Mouse (Mus musculus) intestine, embryonic 16.5 days (tissue): ENCODE data around the gene CK137956. TPM values are rescaled to one million over a fixed set of nuclear protein-coding genes. Genes with fewer than 3 reads are reported as not detected.

Experiments used
- ATAC-seq: fragments of 200-750 bp; cut with Nextera tagmentation; 2 replicates; pipeline ENCODE4 v1.8.0; 2017; ENCODE audit warnings: moderate TSS enrichment, moderate library complexity
- H3K27ac ChIP-seq: fragments of 300-500 bp; sonication (generic); 2 replicates; pipeline ENCODE4 v1.5.1; 2014; ENCODE audit warnings: mild to moderate bottlenecking, low read length
- H3K27me3 ChIP-seq: fragments of 300-500 bp; sonication (generic); replicated peaks from 2 replicates; pipeline ENCODE4 v1.6.1; 2014; ENCODE audit warnings: low read length, control low read depth, mixed read lengths; ENCODE audit not compliant: control insufficient read depth, insufficient read depth
- H3K36me3 ChIP-seq: fragments of 300-500 bp; sonication (generic); 2 replicates; pipeline ENCODE4 v1.6.1; 2014; ENCODE audit warnings: low read length, control low read depth; ENCODE audit not compliant: control insufficient read depth, insufficient read depth
- H3K4me1 ChIP-seq: fragments of 300-500 bp; sonication (generic); 2 replicates; pipeline ENCODE4 v1.6.1; 2014; ENCODE audit warnings: low read length, control low read depth, mixed read lengths; ENCODE audit not compliant: control insufficient read depth, insufficient read depth
- H3K4me2 ChIP-seq: fragments of 300-500 bp; sonication (generic); 2 replicates; pipeline ENCODE4 v1.6.1; 2014; ENCODE audit warnings: low read depth, low read length, control low read depth
- H3K4me3 ChIP-seq: fragments of 300-500 bp; sonication (generic); 2 replicates; pipeline ENCODE4 v1.5.1; 2014; ENCODE audit warnings: mild to moderate bottlenecking, low read length
- H3K9ac ChIP-seq: fragments of 300-500 bp; sonication (generic); 2 replicates; pipeline ENCODE4 v1.6.1; 2014; ENCODE audit warnings: low read depth, low read length
- H3K9me3 ChIP-seq: fragments of 300-500 bp; sonication (generic); 2 replicates; pipeline ENCODE4 v1.6.1; 2016; ENCODE audit warnings: low read length, control low read depth; ENCODE audit not compliant: control insufficient read depth
- WGBS: fragments of 180-500 bp; shearing (Covaris S2); extraction: QIAGEN DNeasy Blood & Tissue Kit; methylation state at CpG from one replicate; pipeline ENCODE4 v1.1.7; 2014; 5-methylcytosine and 5-hydroxymethylcytosine counted together
- polyA plus RNA-seq: library from polyadenylated mRNA; unstranded; fragments of >200 nt; fragmentation: Nextera tagmentation; extraction: Ambion mirVana; gene quantifications from 2 replicates; pipeline ENCODE4 v1.2.1, GENCODE M21; 2015

The CK137956 gene
- polyA plus RNA-seq, 1 experiment from 2014 or later: not detected

GRCm38 (mm10) chr4:127947696-127948095 is 23.1 kb downstream of the CK137956 start:
- H3K27ac ChIP-seq: no peak overlapping the region
- H3K4me3 ChIP-seq: no peak overlapping the region
- H3K36me3 ChIP-seq: no peaks in the 10 kb centered on the region
- no peaks in the 10 kb centered on the region for H3K27me3 ChIP-seq
- no peak for ATAC-seq
- 72% methylated on average over 2 of the region's 2 CpGs for WGBS
- H3K9me3 ChIP-seq: no peaks in the 10 kb centered on the region
- no peak overlapping the region for H3K4me2 ChIP-seq
- H3K9ac ChIP-seq: no peak overlapping the region
- no peaks in the 10 kb centered on the region for H3K4me1 ChIP-seq

- no peaks in the 10 kb centered on the region for H3K36me3 ChIP-seq
- H3K9me3 ChIP-seq: no peaks in the 10 kb centered on the region
- H3K27ac ChIP-seq: no peak overlapping the region
- H3K4me3 ChIP-seq: no peak overlapping the region
- H3K4me2 ChIP-seq: no peak overlapping the region
- ATAC-seq: no peak
- WGBS: 79% methylated on average over 7 of the region's 7 CpGs
- H3K27me3 ChIP-seq: no peaks in the 10 kb centered on the region
- H3K9ac ChIP-seq: no peak overlapping the region
- no peaks in the 10 kb centered on the region for H3K4me1 ChIP-seq
These were observed 33.3 kb downstream of the CK137956 start for GRCm38 (mm10) chr4:127937474-127937873.

GRCm38 (mm10) chr4:127935369-127935768 is 35.4 kb downstream of the CK137956 start:
- no peaks in the 10 kb centered on the region for H3K36me3 ChIP-seq
- H3K9ac ChIP-seq: no peak overlapping the region
- ATAC-seq: no peak
- WGBS: 46% methylated on average over 3 of the region's 3 CpGs
- H3K4me1 ChIP-seq: no peaks in the 10 kb centered on the region
- no peaks in the 10 kb centered on the region for H3K9me3 ChIP-seq
- no peak overlapping the region for H3K4me3 ChIP-seq
- no peak overlapping the region for H3K4me2 ChIP-seq
- no peaks in the 10 kb centered on the region for H3K27me3 ChIP-seq
- H3K27ac ChIP-seq: no peak overlapping the region

GRCm38 (mm10) chr4:127913551-127913950 is 57.2 kb downstream of the CK137956 start:
- WGBS: 84% methylated on average over 7 of the region's 7 CpGs
- no peak overlapping the region for H3K4me3 ChIP-seq
- ATAC-seq: no peak
- no peak overlapping the region for H3K9ac ChIP-seq
- H3K36me3 ChIP-seq: no peaks in the 10 kb centered on the region
- no peaks in the 10 kb centered on the region for H3K4me1 ChIP-seq
- no peak overlapping the region for H3K4me2 ChIP-seq
- H3K9me3 ChIP-seq: no peaks in the 10 kb centered on the region
- no peaks in the 10 kb centered on the region for H3K27me3 ChIP-seq
- H3K27ac ChIP-seq: no peak overlapping the region

GRCm38 (mm10) chr4:127907151-127907550 is 63.6 kb downstream of the CK137956 start:
- no peaks in the 10 kb centered on the region for H3K4me1 ChIP-seq
- no peak overlapping the region for H3K27ac ChIP-seq
- H3K4me2 ChIP-seq: no peak overlapping the region
- ATAC-seq: no peak
- no peak overlapping the region for H3K4me3 ChIP-seq
- H3K36me3 ChIP-seq: no peaks in the 10 kb centered on the region
- H3K27me3 ChIP-seq: no peaks in the 10 kb centered on the region
- no peak overlapping the region for H3K9ac ChIP-seq
- WGBS: 60% methylated on average over 8 of the region's 8 CpGs
- no peaks in the 10 kb centered on the region for H3K9me3 ChIP-seq

GRCm38 (mm10) chr4:127903954-127904353 is 66.8 kb downstream of the CK137956 start:
- no peak for ATAC-seq
- Histone ChIP-seq H3K4me1 (no peaks in the 10 kb centered on the region), H3K27me3 (no peaks in the 10 kb centered on the region), H3K4me2 (no peak overlapping the region), H3K36me3 (no peaks in the 10 kb centered on the region), H3K9me3 (no peaks in the 10 kb centered on the region), H3K9ac (no peak overlapping the region), H3K27ac (no peak overlapping the region), H3K4me3 (no peak overlapping the region)
- 71% methylated on average over 3 of the region's 3 CpGs for WGBS

GRCm38 (mm10) chr4:127900893-127901456 is 69.8 kb downstream of the CK137956 start:
- WGBS: 73% methylated on average over 7 of the region's 7 CpGs
- no peak overlapping the region for H3K27ac ChIP-seq
- no peak for ATAC-seq
- no peaks in the 10 kb centered on the region for H3K4me1 ChIP-seq
- H3K9me3 ChIP-seq: no peaks in the 10 kb centered on the region
- H3K4me2 ChIP-seq: no peak overlapping the region
- no peaks in the 10 kb centered on the region for H3K36me3 ChIP-seq
- H3K9ac ChIP-seq: no peak overlapping the region
- no peak overlapping the region for H3K4me3 ChIP-seq
- H3K27me3 ChIP-seq: no peaks in the 10 kb centered on the region

GRCm38 (mm10) chr4:127889071-127889470 is 81.7 kb downstream of the CK137956 start:
- Histone ChIP-seq H3K9me3 (0 out of 2 replicates have a peak, but pooled peaks cover 7% of the 10 kb centered on the region), H3K27ac (no peak overlapping the region), H3K27me3 (no peaks in the 10 kb centered on the region), H3K4me1 (no peaks in the 10 kb centered on the region), H3K4me2 (no peak overlapping the region), H3K36me3 (no peaks in the 10 kb centered on the region), H3K4me3 (no peak overlapping the region), H3K9ac (no peak overlapping the region)
- WGBS: 60% methylated on average over 7 of the region's 7 CpGs
- ATAC-seq: no peak

GRCm38 (mm10) chr4:127878966-127879365 is 91.8 kb downstream of the CK137956 start:
- 92% methylated on average over 8 of the region's 8 CpGs for WGBS
- H3K27me3 ChIP-seq: no peaks in the 10 kb centered on the region
- no peak for ATAC-seq

More at GRCm38 (mm10) chr4:127878966-127879365, 91.8 kb downstream of the CK137956 start:
- H3K27ac ChIP-seq: no peak overlapping the region
- no peak overlapping the region for H3K9ac ChIP-seq
- H3K4me2 ChIP-seq: no peak overlapping the region
- no peak overlapping the region for H3K4me3 ChIP-seq
- no peaks in the 10 kb centered on the region for H3K36me3 ChIP-seq
- no peaks in the 10 kb centered on the region for H3K9me3 ChIP-seq
- H3K4me1 ChIP-seq: no peaks in the 10 kb centered on the region
